Mouse (Mus musculus) T-helper 1 cell (primary cell): ENCODE measurements at regions not wholly inside any gene's neighbourhood (a gene's known extent, or its start where the extent isn't known, plus 50 kb on each side); places are given as distances from the start of the nearest gene placed in this dataset.

Experiments
- in situ Hi-C: fragments of 300-600 bp; cut with MboI, MseI; formaldehyde crosslinking; loops from one replicate; pipeline ENCODE4 v1.15.1; 2025; ENCODE audit warnings: high pct_unique_total_duplicates

GRCm38 (mm10) chr15:27129697-27130096, 234.3 kb upstream of the Fbxl7 start:
- in situ Hi-C loops, result no loop called here

GRCm38 (mm10) chr15:27132761-27133160, 237.4 kb upstream of the Fbxl7 start:
- in situ Hi-C loops, result no loop called here

GRCm38 (mm10) chr15:27137580-27137979, 242.2 kb upstream of the Fbxl7 start:
- in situ Hi-C loops, result no loop called here

GRCm38 (mm10) chr15:27145860-27146259, 250.5 kb upstream of the Fbxl7 start:
- in situ Hi-C loops, result no loop called here

GRCm38 (mm10) chr15:27160986-27161385, 265.6 kb upstream of the Fbxl7 start:
- in situ Hi-C loops, result no loop called here

- in situ Hi-C loops, result no loop called here
These were observed 272.1 kb upstream of the Fbxl7 start for GRCm38 (mm10) chr15:27167484-27167883.

GRCm38 (mm10) chr15:27169846-27170245, 274.5 kb upstream of the Fbxl7 start:
- in situ Hi-C loops, result no loop called here

- in situ Hi-C loops, result no loop called here
These were observed 278.1 kb upstream of the Fbxl7 start for GRCm38 (mm10) chr15:27173506-27173905.

- in situ Hi-C loops, result no loop called here
These were observed 282.9 kb upstream of the Fbxl7 start for GRCm38 (mm10) chr15:27178084-27178935.

GRCm38 (mm10) chr15:27189699-27190098, 276.8 kb upstream of the Ank start:
- in situ Hi-C loops, result no loop called here

GRCm38 (mm10) chr15:27201513-27201912, 265.0 kb upstream of the Ank start:
- in situ Hi-C loops, result no loop called here

GRCm38 (mm10) chr15:27204888-27205287, 261.6 kb upstream of the Ank start:
- in situ Hi-C loops, result no loop called here

- in situ Hi-C loops, result no loop called here
These were observed 259.0 kb upstream of the Ank start for GRCm38 (mm10) chr15:27207446-27207845.

- in situ Hi-C loops, result no loop called here
These were observed 250.1 kb upstream of the Ank start for GRCm38 (mm10) chr15:27216387-27216786.

GRCm38 (mm10) chr15:27219126-27219738, 247.2 kb upstream of the Ank start:
- in situ Hi-C loops, result no loop called here

GRCm38 (mm10) chr15:27223610-27224511, 242.6 kb upstream of the Ank start:
- in situ Hi-C loops, result no loop called here

GRCm38 (mm10) chr15:27224512-27224850, 242.0 kb upstream of the Ank start:
- in situ Hi-C loops, result no loop called here

GRCm38 (mm10) chr15:27232804-27233203, 233.7 kb upstream of the Ank start:
- in situ Hi-C loops, result no loop called here

GRCm38 (mm10) chr15:27234770-27235169, 231.7 kb upstream of the Ank start:
- in situ Hi-C loops, result no loop called here

GRCm38 (mm10) chr15:27238301-27238700, 228.2 kb upstream of the Ank start:
- in situ Hi-C loops, result no loop called here

GRCm38 (mm10) chr15:27246302-27246701, 220.2 kb upstream of the Ank start:
- in situ Hi-C loops, result no loop called here
